Mouse (Mus musculus): ENCODE results near the gene Vmn1r18. TPM values are rescaled to one million over a fixed set of nuclear protein-coding genes. Genes with fewer than 3 reads are reported as not detected.
"Not testable (repeated sequence)": the region's sequence is repeated elsewhere in the genome, so short reads cannot be mapped to it uniquely, and the experiment has no call there.

Gene Vmn1r18
- total RNA-seq (2022), result under 1 TPM in 1 of 4 experiments, not detected in 3; 0.03 TPM

GRCm38 (mm10) chr6:57395683-57396082, at the start of gene Vmn1r18:
Vmn1r18 (minus strand) TSS chr6:57395783.
- no peak for DNase-seq

GRCm38 (mm10) chr6:57431196-57431595, 35.6 kb upstream of the Vmn1r18 start:
- DNase-seq, result no peak

DNA sequence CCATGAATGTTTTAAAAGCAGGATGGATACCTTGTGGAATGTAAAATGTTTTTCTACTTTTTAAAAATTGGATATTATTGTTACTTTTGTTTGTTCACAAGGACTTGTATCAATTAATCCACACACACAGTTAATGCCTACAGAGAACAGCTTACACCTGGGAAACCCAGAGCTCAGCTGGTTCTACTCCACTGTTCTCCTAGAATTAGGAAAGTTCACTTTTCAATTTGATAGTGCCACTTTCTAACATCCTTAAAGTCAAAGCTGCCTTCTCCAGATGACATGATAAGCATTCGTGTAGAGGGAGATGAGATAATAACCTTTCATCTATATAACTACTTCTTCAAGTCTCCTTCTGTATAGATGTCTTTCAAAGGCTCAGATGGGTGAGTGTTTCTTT, 33.0 kb upstream of the Vmn1r18 start, which contains the start of gene Vmn1r20:
Gene Vmn1r20 (plus strand): TSS at position 301 of the 400 bp plus-strand sequence.
- no peak for DNase-seq

- not testable (repeated sequence) for DNase-seq
Observed at GRCm38 (mm10) chr6:57403480-57403879, 7.9 kb upstream of the Vmn1r18 start, which contains the start of gene Vmn1r19. Vmn1r19 (plus strand) TSS chr6:57403780.

DNA sequence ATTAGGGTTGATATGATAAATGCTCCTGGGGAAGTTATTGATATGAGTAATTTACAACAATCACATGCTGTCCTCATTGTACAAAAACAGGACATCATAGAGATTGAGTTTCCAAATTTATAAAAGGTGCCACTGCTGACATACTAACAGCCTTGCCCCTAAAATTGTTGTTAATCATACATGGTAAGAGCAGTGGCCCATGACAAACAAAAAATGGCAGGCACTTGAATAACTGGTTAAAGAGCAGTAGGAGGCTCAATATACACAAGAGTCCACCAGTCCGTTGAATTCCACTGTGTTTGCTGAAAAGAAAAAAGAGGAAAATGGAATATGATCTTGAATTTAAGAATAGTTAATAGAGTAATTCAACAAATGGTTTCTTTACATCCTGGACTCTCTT, 28.1 kb downstream of the Vmn1r18 start:
- no peak for DNase-seq

- not testable (repeated sequence) for DNase-seq
Observed at GRCm38 (mm10) chr6:57365866-57366265, 29.7 kb downstream of the Vmn1r18 start.

DNA sequence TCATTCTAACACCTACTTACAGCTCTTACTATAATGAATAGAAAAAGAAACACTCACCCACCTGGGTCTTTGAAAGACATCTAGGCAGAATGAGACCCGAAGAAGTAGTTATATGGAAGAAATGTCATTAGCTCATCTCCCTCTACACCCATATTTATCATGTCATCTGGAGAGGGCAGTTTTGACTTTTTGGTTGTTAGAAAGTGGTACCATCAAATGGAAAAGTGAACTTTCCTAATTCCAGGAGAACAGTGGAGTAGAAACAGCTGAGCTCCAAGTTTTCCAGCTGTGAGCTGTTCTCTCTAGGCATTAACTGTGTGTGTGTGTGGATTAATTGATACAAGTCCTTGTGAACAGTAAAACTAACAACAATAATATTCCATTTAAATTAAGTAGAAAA, 32.0 kb downstream of the Vmn1r18 start, which contains the start of gene Vmn1r17:
Gene Vmn1r17 (minus strand): TSS at position 101 of the 400 bp plus-strand sequence.
- DNase-seq, result no peak

DNA sequence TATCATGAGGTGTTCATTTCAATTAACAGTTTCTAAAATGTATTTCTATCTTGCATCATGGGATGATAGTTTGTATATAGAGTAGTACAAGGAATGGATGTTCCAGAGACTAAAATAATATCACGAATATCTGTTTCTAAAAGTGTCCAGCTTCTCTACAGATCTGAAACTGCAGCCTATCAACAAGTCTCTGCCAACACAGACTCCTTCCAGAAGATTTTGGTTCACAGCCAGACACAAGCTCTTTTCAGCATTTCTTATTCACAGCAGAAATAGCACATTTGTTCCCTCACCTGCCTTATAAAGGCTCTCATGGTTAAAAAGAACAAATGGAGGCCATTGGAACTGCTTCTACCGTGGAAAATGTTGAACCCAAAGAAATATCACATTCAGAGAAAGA, 38.7 kb downstream of the Vmn1r18 start:
- DNase-seq, result no peak

DNA sequence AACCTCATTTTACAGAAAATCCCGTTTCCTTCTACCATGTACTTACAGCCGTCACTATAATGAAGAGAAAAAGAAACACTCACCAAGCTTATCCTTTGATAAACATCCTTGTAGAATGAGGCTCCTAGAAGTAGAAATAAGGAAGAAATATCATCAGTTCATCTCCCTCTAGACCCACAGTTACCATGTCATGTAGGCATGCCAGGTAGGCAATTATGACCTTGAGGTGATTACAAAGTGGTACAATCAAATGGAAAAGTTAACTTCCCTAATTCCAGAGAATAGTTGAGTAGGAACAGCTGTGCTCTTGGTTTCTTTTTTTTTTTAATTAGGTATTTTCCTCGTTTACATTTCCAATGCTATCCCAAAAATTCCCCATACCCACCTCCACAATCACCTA, 66.2 kb downstream of the Vmn1r18 start, which contains the start of gene Vmn1r16:
Gene Vmn1r16 (minus strand): TSS at position 101 of the 400 bp plus-strand sequence.
- no peak for DNase-seq

Other genes starting within 250 kb of the Vmn1r18 start
- not detected for gene Vmn1r12, start 238.9 kb downstream of the Vmn1r18 start, total RNA-seq (2022)
- gene Vmn1r13, start 192.5 kb downstream of the Vmn1r18 start, total RNA-seq (2022), result not detected
- not detected for gene Vmn1r14, start 164.1 kb downstream of the Vmn1r18 start, total RNA-seq (2022)
- under 1 TPM in 1 of 4 experiments, not detected in 3; 0.14 TPM for gene Vmn1r15, start 137.8 kb downstream of the Vmn1r18 start, total RNA-seq (2022)
- gene Vmn1r16, start 66.3 kb downstream of the Vmn1r18 start, total RNA-seq (2022), result not detected
- gene Vmn1r17, start 32.1 kb downstream of the Vmn1r18 start, total RNA-seq (2022), result not detected
- not detected for gene Vmn1r19, start 8.0 kb upstream of the Vmn1r18 start, total RNA-seq (2022)
- not detected for gene Vmn1r20, start 33.1 kb upstream of the Vmn1r18 start, total RNA-seq (2022)
- gene Ppm1k, start 139.7 kb upstream of the Vmn1r18 start, total RNA-seq (2022), result 10 to 100 TPM; 26.2 to 45.5 (median 38.4) TPM
- 10 to 100 TPM; 14.2 to 25.0 (median 21.4) TPM for gene Herc6, start 185.2 kb upstream of the Vmn1r18 start, total RNA-seq (2022)

All from adrenal gland, adult 8-10 months (tissue).